Mouse (Mus musculus): ENCODE results near the gene Degs1. TPM values are rescaled to one million over a fixed set of nuclear protein-coding genes. Genes with fewer than 3 reads are reported as not detected.
"Not testable (repeated sequence)": the region's sequence is repeated elsewhere in the genome, so short reads cannot be mapped to it uniquely, and the experiment has no call there.

Degs1 gene
- polyA plus RNA-seq, 1 experiment, result 115 TPM

- 60% methylated on average over 5 of the region's 5 CpGs for WGBS
- Histone ChIP-seq H3K27ac (ENCODE audit: insufficient read depth, low read length) (no peak overlapping the region), H3K27me3 (ENCODE audit: control insufficient read depth, insufficient read depth, low read length) (no peaks in the 10 kb centered on the region), H3K4me3 (replicated peaks; ENCODE audit: insufficient read depth, low read depth, low read length) (no peak overlapping the region), H3K4me1 (ENCODE audit: control insufficient read depth, insufficient read depth, low read length) (no peaks in the 10 kb centered on the region)
- no peak for TF ChIP-seq CTCF (IDR thresholded peaks at IDR 0.05; ENCODE audit: borderline replicate concordance, insufficient read depth, low read depth, low read length)
- no peak for TF ChIP-seq POLR2A (IDR thresholded peaks at IDR 0.05; ENCODE audit: borderline replicate concordance, insufficient read depth, low read length)
- no peak for DNase-seq
Measured at GRCm38 (mm10) chr1:182309403-182309802, 26.8 kb upstream of the Degs1 start.

- H3K4me1 ChIP-seq (ENCODE audit: control insufficient read depth, insufficient read depth, low read length), result no peaks in the 10 kb centered on the region
- TF ChIP-seq POLR2A (IDR thresholded peaks at IDR 0.05; ENCODE audit: borderline replicate concordance, insufficient read depth, low read length) (no peak), CTCF (IDR thresholded peaks at IDR 0.05; ENCODE audit: borderline replicate concordance, insufficient read depth, low read depth, low read length) (no peak)
- 93% methylated on average over 5 of the region's 5 CpGs for WGBS
- no peak overlapping the region for H3K27ac ChIP-seq (ENCODE audit: insufficient read depth, low read length)
- DNase-seq, result no peak
- no peak overlapping the region for H3K4me3 ChIP-seq (replicated peaks; ENCODE audit: insufficient read depth, low read depth, low read length)
- H3K27me3 ChIP-seq (ENCODE audit: control insufficient read depth, insufficient read depth, low read length), result no peaks in the 10 kb centered on the region
Measured at GRCm38 (mm10) chr1:182302916-182303315, 20.3 kb upstream of the Degs1 start.

GRCm38 (mm10) chr1:182302176-182302870 lies 19.7 kb upstream of the Degs1 start:
- DNase-seq, result no peak
- no peaks in the 10 kb centered on the region for H3K4me1 ChIP-seq (ENCODE audit: control insufficient read depth, insufficient read depth, low read length)
- 81% methylated on average over 6 of the region's 6 CpGs for WGBS
- no peak overlapping the region for H3K4me3 ChIP-seq (replicated peaks; ENCODE audit: insufficient read depth, low read depth, low read length)
- TF ChIP-seq POLR2A (IDR thresholded peaks at IDR 0.05; ENCODE audit: borderline replicate concordance, insufficient read depth, low read length) (no peak), CTCF (IDR thresholded peaks at IDR 0.05; ENCODE audit: borderline replicate concordance, insufficient read depth, low read depth, low read length) (no peak)
- H3K27ac ChIP-seq (ENCODE audit: insufficient read depth, low read length), result no peak overlapping the region
- H3K27me3 ChIP-seq (ENCODE audit: control insufficient read depth, insufficient read depth, low read length), result no peaks in the 10 kb centered on the region

GRCm38 (mm10) chr1:182297821-182298220 lies 15.2 kb upstream of the Degs1 start:
- no peak for TF ChIP-seq CTCF (IDR thresholded peaks at IDR 0.05; ENCODE audit: borderline replicate concordance, insufficient read depth, low read depth, low read length)
- no peak for TF ChIP-seq POLR2A (IDR thresholded peaks at IDR 0.05; ENCODE audit: borderline replicate concordance, insufficient read depth, low read length)
- Histone ChIP-seq H3K27me3 (ENCODE audit: control insufficient read depth, insufficient read depth, low read length) (no peaks in the 10 kb centered on the region), H3K27ac (ENCODE audit: insufficient read depth, low read length) (no peak overlapping the region), H3K4me3 (replicated peaks; ENCODE audit: insufficient read depth, low read depth, low read length) (no peak overlapping the region), H3K4me1 (ENCODE audit: control insufficient read depth, insufficient read depth, low read length) (no peaks in the 10 kb centered on the region)
- 97% methylated on average over 5 of the region's 5 CpGs for whole genome bisulfite sequencing
- no peak for DNase-seq

GRCm38 (mm10) chr1:182297246-182297645 lies 14.6 kb upstream of the Degs1 start:
- Histone ChIP-seq H3K27me3 (ENCODE audit: control insufficient read depth, insufficient read depth, low read length) (no peaks in the 10 kb centered on the region), H3K4me1 (ENCODE audit: control insufficient read depth, insufficient read depth, low read length) (no peaks in the 10 kb centered on the region), H3K4me3 (replicated peaks; ENCODE audit: insufficient read depth, low read depth, low read length) (no peak overlapping the region), H3K27ac (ENCODE audit: insufficient read depth, low read length) (no peak overlapping the region)
- DNase-seq, result no peak
- TF ChIP-seq CTCF (IDR thresholded peaks at IDR 0.05; ENCODE audit: borderline replicate concordance, insufficient read depth, low read depth, low read length) (no peak), POLR2A (IDR thresholded peaks at IDR 0.05; ENCODE audit: borderline replicate concordance, insufficient read depth, low read length) (no peak)
- WGBS, result 18% methylated on average over 3 of the region's 3 CpGs

GRCm38 (mm10) chr1:182296816-182297215 lies 14.2 kb upstream of the Degs1 start:
- H3K4me3 ChIP-seq (replicated peaks; ENCODE audit: insufficient read depth, low read depth, low read length), result no peak overlapping the region
- no peak for TF ChIP-seq POLR2A (IDR thresholded peaks at IDR 0.05; ENCODE audit: borderline replicate concordance, insufficient read depth, low read length)
- TF ChIP-seq CTCF (IDR thresholded peaks at IDR 0.05; ENCODE audit: borderline replicate concordance, insufficient read depth, low read depth, low read length), result no peak
- WGBS, result 36% methylated on average over 6 of the region's 6 CpGs
- no peaks in the 10 kb centered on the region for H3K27me3 ChIP-seq (ENCODE audit: control insufficient read depth, insufficient read depth, low read length)
- H3K27ac ChIP-seq (ENCODE audit: insufficient read depth, low read length), result no peak overlapping the region
- DNase-seq, result no peak
- no peaks in the 10 kb centered on the region for H3K4me1 ChIP-seq (ENCODE audit: control insufficient read depth, insufficient read depth, low read length)

GRCm38 (mm10) chr1:182296141-182296540 lies 13.5 kb upstream of the Degs1 start:
- TF ChIP-seq POLR2A (IDR thresholded peaks at IDR 0.05; ENCODE audit: borderline replicate concordance, insufficient read depth, low read length), result no peak
- no peak for TF ChIP-seq CTCF (IDR thresholded peaks at IDR 0.05; ENCODE audit: borderline replicate concordance, insufficient read depth, low read depth, low read length)
- WGBS, result 88% methylated on average over 6 of the region's 6 CpGs
- DNase-seq, result no peak

GRCm38 (mm10) chr1:182292291-182292690 lies 9.7 kb upstream of the Degs1 start:
- no peaks in the 10 kb centered on the region for H3K4me1 ChIP-seq (ENCODE audit: control insufficient read depth, insufficient read depth, low read length)
- H3K27ac ChIP-seq (ENCODE audit: insufficient read depth, low read length), result no peak overlapping the region
- DNase-seq, result no peak
- H3K4me3 ChIP-seq (replicated peaks; ENCODE audit: insufficient read depth, low read depth, low read length), result no peak overlapping the region
- no peaks in the 10 kb centered on the region for H3K27me3 ChIP-seq (ENCODE audit: control insufficient read depth, insufficient read depth, low read length)
- TF ChIP-seq POLR2A (IDR thresholded peaks at IDR 0.05; ENCODE audit: borderline replicate concordance, insufficient read depth, low read length), result no peak
- TF ChIP-seq CTCF (IDR thresholded peaks at IDR 0.05; ENCODE audit: borderline replicate concordance, insufficient read depth, low read depth, low read length), result no peak
- WGBS, result 88% methylated on average over 4 of the region's 4 CpGs

More at GRCm38 (mm10) chr1:182296141-182296540, 13.5 kb upstream of the Degs1 start:
- Histone ChIP-seq H3K27ac (ENCODE audit: insufficient read depth, low read length) (no peak overlapping the region), H3K4me1 (ENCODE audit: control insufficient read depth, insufficient read depth, low read length) (no peaks in the 10 kb centered on the region), H3K27me3 (ENCODE audit: control insufficient read depth, insufficient read depth, low read length) (no peaks in the 10 kb centered on the region), H3K4me3 (replicated peaks; ENCODE audit: insufficient read depth, low read depth, low read length) (no peak overlapping the region)

GRCm38 (mm10) chr1:182290741-182291140 lies 8.1 kb upstream of the Degs1 start:
- H3K4me3 ChIP-seq (replicated peaks; ENCODE audit: insufficient read depth, low read depth, low read length); H3K27ac ChIP-seq (ENCODE audit: insufficient read depth, low read length); H3K4me1 ChIP-seq (ENCODE audit: control insufficient read depth, insufficient read depth, low read length); DNase-seq; H3K27me3 ChIP-seq (ENCODE audit: control insufficient read depth, insufficient read depth, low read length): not testable (repeated sequence)
- WGBS, result 93% methylated on average over 3 of the region's 3 CpGs
